In the genomic region with DNA sequence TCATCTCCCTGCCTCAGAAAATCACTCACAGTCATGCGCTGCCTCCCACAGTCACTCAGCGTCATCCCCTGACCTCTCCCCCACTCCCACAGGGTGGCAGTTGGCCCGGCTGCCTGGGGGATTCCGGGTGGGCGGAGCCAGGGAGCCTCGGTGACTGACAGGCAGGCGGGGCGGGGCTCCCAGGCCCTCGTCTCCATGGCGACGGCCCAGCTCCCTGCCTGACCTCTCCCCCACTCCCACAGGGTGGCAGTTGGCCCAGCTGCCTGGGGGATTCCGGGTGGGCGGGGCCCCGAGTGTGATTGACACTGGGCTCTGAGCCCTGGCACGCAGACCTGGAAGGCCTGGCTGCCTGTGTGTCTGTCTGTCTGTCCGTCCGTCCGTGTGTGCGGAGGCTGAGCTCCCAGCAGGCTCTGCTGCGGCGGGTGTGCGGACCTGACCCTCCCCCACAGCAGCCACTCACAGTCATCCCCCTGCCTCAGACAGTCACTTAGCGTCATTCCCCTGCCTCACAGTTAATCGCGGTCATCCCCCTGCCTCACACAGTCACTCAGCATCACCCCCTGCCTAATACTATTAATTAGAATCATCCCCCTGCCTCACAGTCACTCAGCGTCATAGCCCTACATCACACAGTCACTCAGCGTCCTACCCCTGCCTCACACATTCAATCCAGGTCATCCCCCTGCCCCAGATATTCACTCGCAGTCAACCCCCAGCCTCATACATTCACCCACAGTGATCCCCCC, we compare ENCODE assay signal across 8 mouse cellular contexts. TPM values are rescaled to one million over a fixed set of nuclear protein-coding genes. Genes with fewer than 3 reads are reported as not detected.
A peak's percentile ranks its signal among the peaks of the same experiment; 100 is the strongest.
DNase-seq lines count a peak whose midpoint lies in the region; ATAC-seq and TF ChIP-seq lines count a peak whose summit lies in the region.
"Not testable (repeated sequence)": the region's sequence is repeated elsewhere in the genome, so short reads cannot be mapped to it uniquely, and the experiment has no call there.

No protein-coding gene starts in this region.

- in situ Hi-C loops in ES-E14 (cut with MboI; ENCODE audit: low sequenced_read_pairs in 2 of 2, unreplicated experiment in 2 of 2): not testable (repeated sequence)

- not testable (repeated sequence) for TF ChIP-seq CTCF in lung, adult 2 months (IDR thresholded peaks at IDR 0.05; ENCODE audit: insufficient read depth, low read length); testis, adult 2 months (IDR thresholded peaks at IDR 0.05; ENCODE audit: control insufficient read depth, insufficient read depth, insufficient replicate concordance, low read depth, low read length)

- H3K36me3 ChIP-seq in ES-E14 (ENCODE audit: control insufficient read depth, insufficient read depth, low read length, poor library complexity, severe bottlenecking): peaks cover 54% of the 10 kb centered on the region
- peaks cover 16% of the 10 kb centered on the region for H3K36me3 ChIP-seq in neural tube, embryonic 14.5 days (ENCODE audit: control insufficient read depth, insufficient read depth, low read length)
- H3K36me3 ChIP-seq in testis, adult 2 months (ENCODE audit: control insufficient read depth, insufficient read depth, low read length): not testable (repeated sequence)

- H3K4me1 ChIP-seq in ES-E14 (ENCODE audit: control insufficient read depth in 2 of 2, insufficient read depth in 2 of 2, low read length in 2 of 2, poor library complexity in 1 of 2): peaks cover 0 to 11% of the 10 kb centered on the region in 2 experiments; a peak in 1 of 4 replicates
- not testable (repeated sequence) for H3K4me1 ChIP-seq in lung, adult 2 months (ENCODE audit: control insufficient read depth, insufficient read depth, low read length); neural tube, embryonic 14.5 days (ENCODE audit: control insufficient read depth, insufficient read depth, low read length); testis, adult 2 months (ENCODE audit: control insufficient read depth, insufficient read depth, low read length)

- peak; percentile 60 for ATAC-seq in neural tube, embryonic 14.5 days (ENCODE audit: low read depth)

- H3K9ac ChIP-seq in ES-E14 (ENCODE audit: insufficient read depth, low read depth, low read length, poor library complexity, severe bottlenecking): peak overlapping the region; percentile 2
- not testable (repeated sequence) for H3K9ac ChIP-seq in neural tube, embryonic 14.5 days (replicated peaks; ENCODE audit: low read depth, low read length)

- H3K27me3 ChIP-seq in neural tube, embryonic 14.5 days (ENCODE audit: control insufficient read depth, insufficient read depth, low read length); testis, adult 2 months (ENCODE audit: control insufficient read depth, insufficient read depth, low read length): not testable (repeated sequence)

- peak overlapping the region; percentile 32 for H3K27ac ChIP-seq in ES-E14 (ENCODE audit: insufficient read depth, low read depth, low read length, poor library complexity, severe bottlenecking)
- H3K27ac ChIP-seq in neural tube, embryonic 14.5 days (ENCODE audit: low read depth, low read length): 0 out of 2 replicates have a peak overlapping the region, but pooled peaks have one; percentile 25
- H3K27ac ChIP-seq in testis, adult 2 months (ENCODE audit: control insufficient read depth, insufficient read depth, low read depth, low read length): peak overlapping the region; percentile 71

- peak; percentile 100 for DNase-seq in ES-E14 (ENCODE audit: low read depth, low spot score)
- DNase-seq in cerebellum, adult 11-12 months: peak; percentile 93
- peak; percentile 89 to 91 for DNase-seq in frontal cortex, adult 2 months (ENCODE audit: extremely low spot score in 1 of 2, low spot score in 1 of 2)
- peak; percentile 100 for DNase-seq in heart, postnatal 4 days
- peak; percentile 97 to 99 for DNase-seq in layer of hippocampus, adult 8-10 months (ENCODE audit: low spot score in 2 of 2)
- peak; percentile 97 for DNase-seq in lung, adult 2 months

- peak overlapping the region; percentile 1 to 6; a peak in 3 of 4 replicates for H3K4me3 ChIP-seq in ES-E14 (ENCODE audit: insufficient read depth in 1 of 2, low read depth in 1 of 2, low read length in 2 of 2, poor library complexity in 1 of 2, severe bottlenecking in 1 of 2)
- H3K4me3 ChIP-seq in lung, adult 2 months (replicated peaks; ENCODE audit: extremely low read depth, low read depth, low read length); neural tube, embryonic 14.5 days (ENCODE audit: low read depth, low read length); testis, adult 2 months (ENCODE audit: control insufficient read depth, low read depth, low read length): not testable (repeated sequence)

- peaks cover 36% of the 10 kb centered on the region for H3K9me3 ChIP-seq in ES-E14 (ENCODE audit: control insufficient read depth, insufficient read depth, low read depth, low read length)
- peaks cover 59% of the 10 kb centered on the region for H3K9me3 ChIP-seq in neural tube, embryonic 14.5 days (ENCODE audit: control insufficient read depth, low read length)

- WGBS in lung, adult 2 months: 8% methylated on average over 14 of the region's 28 CpGs
- 37% methylated on average over 28 of the region's 28 CpGs for WGBS in neural tube, embryonic 14.5 days

- H3K4me2 ChIP-seq in neural tube, embryonic 14.5 days (ENCODE audit: low read depth, low read length): peak overlapping the region; percentile 29

- not testable (repeated sequence) for TF ChIP-seq POLR2A in lung, adult 2 months (IDR thresholded peaks at IDR 0.05; ENCODE audit: borderline replicate concordance, extremely low read depth, low read depth, low read length); testis, adult 2 months (IDR thresholded peaks at IDR 0.05; ENCODE audit: control insufficient read depth, low read depth, low read length)

RNA-seq across cellular contexts. Expression of a gene that starts 18.2 kb away (rescaled TPM):
- 165 and 322 TPM in 2 replicates for total RNA-seq in ES-E14 (2012; rRNA removed)
- polyA plus RNA-seq in frontal cortex, adult 2 months (2012; rRNA removed): 891 and 1,402 TPM in 2 replicates
- total RNA-seq in heart, postnatal 4 days (2021): 100 to 1,000 TPM in 1 of 2 experiments, 10 to 100 TPM in 1; 99.1 to 109 TPM
- 100 to 1,000 TPM in 3 of 4 experiments, 10 to 100 TPM in 1; 76.9 to 182 (median 146) TPM for total RNA-seq in layer of hippocampus, adult 8-10 months (2022)
- 528 and 535 TPM in 2 replicates for polyA plus RNA-seq in lung, adult 2 months (2012; rRNA removed)
- polyA plus RNA-seq in neural tube, embryonic 14.5 days (2014; fragmentation: Nextera tagmentation; extraction: Ambion mirVana): 150 and 359 TPM in 2 replicates
- polyA plus RNA-seq in testis, adult 2 months (2012; rRNA removed): 44.3 and 111 TPM in 2 replicates
